Mouse (Mus musculus): Measurements from ENCODE around the gene Chfr. TPM values are rescaled to one million over a fixed set of nuclear protein-coding genes. Genes with fewer than 3 reads are reported as not detected.

Chfr gene
- polyA plus RNA-seq, 1 experiment from 2014 or later, result 47.7 TPM

DNA sequence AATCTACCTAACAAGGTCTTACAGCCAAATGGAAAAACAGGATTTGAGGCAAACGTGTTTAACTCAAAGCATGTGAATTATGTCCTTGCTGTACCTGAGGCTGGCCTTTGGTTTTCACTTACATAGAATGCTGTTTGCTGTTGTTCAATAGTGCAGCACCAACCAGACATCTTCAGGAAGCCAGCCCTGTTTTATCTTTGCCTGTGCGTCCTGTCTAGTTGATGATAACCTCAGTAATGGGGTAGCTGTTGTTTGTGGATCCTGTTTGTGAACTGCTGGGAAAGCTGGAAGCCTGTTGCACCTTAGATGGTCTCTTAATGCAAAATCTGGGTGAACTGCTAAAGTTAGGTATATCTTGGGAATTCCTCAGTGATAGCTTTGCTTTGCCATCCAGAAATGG lies 43.0 kb downstream of the Chfr start:
- Histone ChIP-seq H3K4me3 (ENCODE audit: low read depth, low read length) (no peak overlapping the region), H3K9me3 (replicated peaks; ENCODE audit: control insufficient read depth, low read length) (no peaks in the 10 kb centered on the region), H3K4me1 (ENCODE audit: control insufficient read depth, insufficient read depth, low read length) (no peaks in the 10 kb centered on the region), H3K36me3 (replicated peaks; ENCODE audit: control insufficient read depth, insufficient read depth, low read depth, low read length) (no peaks in the 10 kb centered on the region; the same call in 1 of the 2 replicates), H3K27me3 (ENCODE audit: control insufficient read depth, insufficient read depth, low read length) (no peaks in the 10 kb centered on the region), H3K9ac (replicated peaks; ENCODE audit: low read length) (no peak overlapping the region), H3K27ac (replicated peaks; ENCODE audit: low read depth, low read length) (no peak overlapping the region), H3K4me2 (ENCODE audit: low read depth, low read length) (no peak overlapping the region)
- 89% methylated on average over 2 of the region's 2 CpGs for WGBS
- ATAC-seq (replicated peaks; ENCODE audit: insufficient number of reproducible peaks, low FRiP score, low TSS enrichment, low read depth) (no peak), DNase-seq (ENCODE audit: low spot score) (no peak)

DNA sequence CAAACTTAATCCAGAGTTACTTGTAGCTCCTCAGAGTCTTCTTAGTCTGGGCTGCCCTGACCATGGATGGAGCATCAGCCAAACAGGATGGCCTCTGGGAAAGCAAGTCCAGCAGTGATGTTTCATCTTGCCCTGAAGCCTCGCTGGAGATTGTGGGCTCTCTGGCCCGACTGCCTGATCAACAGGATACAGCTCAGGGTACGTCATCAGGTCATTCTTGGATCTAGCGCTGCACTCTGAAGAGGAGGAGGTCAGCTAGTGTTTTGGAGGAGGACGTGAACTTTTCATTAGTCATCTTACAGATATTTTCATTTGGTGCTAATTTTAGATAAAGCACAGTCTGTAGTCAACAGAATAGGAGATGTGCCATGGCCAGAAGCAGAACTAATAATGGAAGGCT lies 46.1 kb downstream of the Chfr start:
- no peak overlapping the region for H3K9ac ChIP-seq (replicated peaks; ENCODE audit: low read length)
- no peaks in the 10 kb centered on the region for H3K9me3 ChIP-seq (replicated peaks; ENCODE audit: control insufficient read depth, low read length)
- WGBS, result 93% methylated on average over 5 of the region's 5 CpGs
- H3K4me3 ChIP-seq (ENCODE audit: low read depth, low read length), result no peak overlapping the region
- no peak for ATAC-seq (replicated peaks; ENCODE audit: insufficient number of reproducible peaks, low FRiP score, low TSS enrichment, low read depth)
- no peak overlapping the region for H3K4me2 ChIP-seq (ENCODE audit: low read depth, low read length)
- DNase-seq (ENCODE audit: low spot score), result no peak
- no peaks in the 10 kb centered on the region for H3K4me1 ChIP-seq (ENCODE audit: control insufficient read depth, insufficient read depth, low read length)
- no peaks in the 10 kb centered on the region for H3K27me3 ChIP-seq (ENCODE audit: control insufficient read depth, insufficient read depth, low read length)
- no peak overlapping the region for H3K27ac ChIP-seq (replicated peaks; ENCODE audit: low read depth, low read length)
- H3K36me3 ChIP-seq (replicated peaks; ENCODE audit: control insufficient read depth, insufficient read depth, low read depth, low read length), result peaks cover 6% of the 10 kb centered on the region

DNA sequence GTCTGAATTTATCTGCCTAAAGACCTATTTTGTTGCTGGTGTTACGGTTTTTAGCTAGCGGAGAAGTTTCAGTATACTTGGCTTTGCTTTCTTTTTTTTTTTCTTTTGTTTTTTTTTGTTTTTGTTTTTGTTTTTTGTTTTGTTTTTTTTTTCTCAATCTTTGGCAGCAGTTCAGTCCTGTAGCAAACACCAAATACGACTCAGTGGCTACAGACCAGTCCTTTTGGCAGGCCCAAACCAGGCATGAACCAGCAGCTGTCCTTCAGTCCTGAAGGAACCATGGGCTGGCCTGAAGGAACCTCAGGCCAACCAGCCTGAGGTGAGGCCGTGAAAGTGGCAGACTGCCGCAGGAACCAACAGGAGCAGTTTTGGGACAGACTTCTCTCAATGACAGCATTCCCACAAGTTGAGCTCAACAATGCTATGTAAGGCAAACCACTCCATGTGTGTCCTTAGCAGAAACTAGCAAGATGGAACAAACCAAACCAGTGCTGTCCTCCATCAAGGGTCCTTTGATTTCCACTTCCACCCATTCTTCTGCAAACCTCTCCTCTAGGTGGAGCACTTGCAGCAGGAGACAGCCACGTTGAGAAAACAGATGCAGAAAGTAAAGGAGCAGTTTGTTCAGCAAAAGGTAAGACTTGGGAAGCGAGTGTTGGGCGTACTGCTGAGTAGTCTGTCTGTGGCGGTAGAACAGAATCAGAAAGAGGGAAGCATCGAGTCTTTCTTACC lies 67.7 kb downstream of the Chfr start:
- Histone ChIP-seq H3K27ac (replicated peaks; ENCODE audit: low read depth, low read length) (no peak overlapping the region), H3K36me3 (replicated peaks; ENCODE audit: control insufficient read depth, insufficient read depth, low read depth, low read length) (no peaks in the 10 kb centered on the region; the same call in none of the 2 replicates), H3K9ac (replicated peaks; ENCODE audit: low read length) (no peak overlapping the region), H3K4me1 (ENCODE audit: control insufficient read depth, insufficient read depth, low read length) (no peaks in the 10 kb centered on the region), H3K9me3 (replicated peaks; ENCODE audit: control insufficient read depth, low read length) (no peaks in the 10 kb centered on the region), H3K27me3 (ENCODE audit: control insufficient read depth, insufficient read depth, low read length) (no peaks in the 10 kb centered on the region), H3K4me3 (ENCODE audit: low read depth, low read length) (no peak overlapping the region), H3K4me2 (ENCODE audit: low read depth, low read length) (no peak overlapping the region)
- no peak for DNase-seq (ENCODE audit: low spot score)
- WGBS, result 89% methylated on average over 10 of the region's 10 CpGs
- ATAC-seq (replicated peaks; ENCODE audit: insufficient number of reproducible peaks, low FRiP score, low TSS enrichment, low read depth), result no peak

DNA sequence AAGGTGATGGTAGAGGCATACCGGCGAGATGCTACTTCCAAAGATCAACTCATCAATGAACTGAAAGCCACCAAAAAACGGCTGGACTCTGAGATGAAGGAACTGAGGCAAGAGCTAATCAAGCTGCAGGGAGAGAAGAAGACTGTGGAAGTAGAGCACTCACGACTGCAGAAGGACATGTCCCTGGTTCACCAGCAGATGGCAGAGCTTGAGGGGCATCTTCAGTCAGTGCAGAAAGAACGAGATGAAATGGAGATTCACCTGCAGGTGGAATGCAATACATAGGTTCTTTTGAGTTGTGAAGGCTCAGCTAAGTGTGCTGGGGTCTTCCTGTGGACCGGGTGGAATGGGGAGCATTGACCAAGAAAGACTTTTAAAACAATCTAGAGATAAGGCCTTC lies 69.1 kb downstream of the Chfr start:
- H3K4me2 ChIP-seq (ENCODE audit: low read depth, low read length), result no peak overlapping the region
- DNase-seq (ENCODE audit: low spot score) (no peak), ATAC-seq (replicated peaks; ENCODE audit: insufficient number of reproducible peaks, low FRiP score, low TSS enrichment, low read depth) (no peak)
- H3K4me3 ChIP-seq (ENCODE audit: low read depth, low read length), result no peak overlapping the region
- H3K9me3 ChIP-seq (replicated peaks; ENCODE audit: control insufficient read depth, low read length), result no peaks in the 10 kb centered on the region
- no peak overlapping the region for H3K27ac ChIP-seq (replicated peaks; ENCODE audit: low read depth, low read length)
- WGBS, result 81% methylated on average over 6 of the region's 6 CpGs
- no peaks in the 10 kb centered on the region; the same call in none of the 2 replicates for H3K36me3 ChIP-seq (replicated peaks; ENCODE audit: control insufficient read depth, insufficient read depth, low read depth, low read length)
- no peaks in the 10 kb centered on the region for H3K4me1 ChIP-seq (ENCODE audit: control insufficient read depth, insufficient read depth, low read length)
- H3K9ac ChIP-seq (replicated peaks; ENCODE audit: low read length), result no peak overlapping the region
- no peaks in the 10 kb centered on the region for H3K27me3 ChIP-seq (ENCODE audit: control insufficient read depth, insufficient read depth, low read length)

DNA sequence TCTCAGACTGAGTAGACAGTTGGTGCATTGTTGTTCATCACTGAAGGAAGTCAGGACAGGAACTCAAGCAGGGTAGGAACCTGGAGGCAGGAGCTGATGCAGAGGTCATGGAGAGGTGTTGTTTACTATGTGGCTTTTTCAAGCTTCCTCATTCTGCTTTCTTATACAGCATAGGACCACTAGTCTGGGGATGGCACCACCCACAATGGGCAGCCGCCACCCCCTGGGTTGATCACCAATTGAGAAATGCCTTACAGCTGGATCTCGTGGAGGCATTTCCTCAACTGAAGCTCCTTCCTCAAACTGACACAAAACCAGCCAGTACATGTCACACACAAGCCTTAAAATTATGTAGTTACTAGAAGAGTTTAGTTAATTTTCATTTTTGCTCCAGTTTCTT lies 75.7 kb downstream of the Chfr start:
- no peak overlapping the region for H3K4me3 ChIP-seq (ENCODE audit: low read depth, low read length)
- H3K4me2 ChIP-seq (ENCODE audit: low read depth, low read length), result no peak overlapping the region
- no peak overlapping the region for H3K27ac ChIP-seq (replicated peaks; ENCODE audit: low read depth, low read length)
- H3K4me1 ChIP-seq (ENCODE audit: control insufficient read depth, insufficient read depth, low read length), result no peaks in the 10 kb centered on the region
- 81% methylated on average over 2 of the region's 2 CpGs for WGBS
- H3K9me3 ChIP-seq (replicated peaks; ENCODE audit: control insufficient read depth, low read length), result no peaks in the 10 kb centered on the region
- H3K36me3 ChIP-seq (replicated peaks; ENCODE audit: control insufficient read depth, insufficient read depth, low read depth, low read length), result peaks cover 4% of the 10 kb centered on the region; the same call in 1 of the 2 replicates
- DNase-seq (ENCODE audit: low spot score) (no peak), ATAC-seq (replicated peaks; ENCODE audit: insufficient number of reproducible peaks, low FRiP score, low TSS enrichment, low read depth) (no peak)
- H3K27me3 ChIP-seq (ENCODE audit: control insufficient read depth, insufficient read depth, low read length), result no peaks in the 10 kb centered on the region
- no peak overlapping the region for H3K9ac ChIP-seq (replicated peaks; ENCODE audit: low read length)

DNA sequence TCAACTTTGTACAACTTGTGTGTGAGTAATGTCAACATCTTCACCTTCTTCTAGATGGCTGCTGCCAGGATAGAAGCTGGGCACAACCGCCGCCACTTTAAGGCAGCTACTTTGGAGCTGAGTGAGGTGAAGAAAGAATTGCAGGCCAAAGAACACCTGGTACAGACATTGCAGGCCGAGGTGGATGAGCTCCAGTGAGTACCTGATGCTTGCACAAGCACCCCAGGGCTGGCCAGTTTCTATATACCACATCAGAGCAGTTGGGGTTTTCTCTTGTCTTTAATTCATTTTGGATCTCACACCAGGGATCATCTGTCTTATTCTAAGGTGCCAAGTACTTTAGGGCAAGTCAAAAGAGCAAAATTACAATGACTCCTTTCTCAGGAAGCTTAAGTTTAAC lies 81.1 kb downstream of the Chfr start:
- Histone ChIP-seq H3K4me2 (ENCODE audit: low read depth, low read length) (no peak overlapping the region), H3K9ac (replicated peaks; ENCODE audit: low read length) (no peak overlapping the region), H3K36me3 (replicated peaks; ENCODE audit: control insufficient read depth, insufficient read depth, low read depth, low read length) (peaks cover 4% of the 10 kb centered on the region; the same call in 1 of the 2 replicates), H3K4me1 (ENCODE audit: control insufficient read depth, insufficient read depth, low read length) (no peaks in the 10 kb centered on the region), H3K4me3 (ENCODE audit: low read depth, low read length) (no peak overlapping the region), H3K9me3 (replicated peaks; ENCODE audit: control insufficient read depth, low read length) (no peaks in the 10 kb centered on the region), H3K27ac (replicated peaks; ENCODE audit: low read depth, low read length) (no peak overlapping the region), H3K27me3 (ENCODE audit: control insufficient read depth, insufficient read depth, low read length) (no peaks in the 10 kb centered on the region)
- DNase-seq (ENCODE audit: low spot score) (no peak), ATAC-seq (replicated peaks; ENCODE audit: insufficient number of reproducible peaks, low FRiP score, low TSS enrichment, low read depth) (no peak)
- 84% methylated on average over 3 of the region's 3 CpGs for WGBS

DNA sequence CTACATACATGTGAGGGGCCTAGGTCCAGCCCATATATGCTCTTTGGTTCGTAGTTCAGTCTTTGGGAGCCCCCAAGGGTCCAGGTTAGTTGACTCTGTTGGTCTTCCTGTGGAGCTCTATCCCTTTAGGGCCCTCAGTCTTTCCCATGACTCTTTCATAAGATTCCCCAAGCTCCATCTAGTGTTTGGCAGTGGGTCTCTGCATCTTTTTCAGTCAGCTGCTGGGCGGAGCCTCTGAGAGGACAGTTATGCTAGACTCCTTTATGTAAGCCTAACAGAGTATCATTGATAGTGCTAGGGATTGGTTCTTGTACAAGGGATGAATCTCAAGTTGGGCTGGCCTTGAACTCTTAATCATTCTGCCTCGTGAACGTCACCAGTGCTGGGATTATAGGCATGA lies 84.7 kb downstream of the Chfr start:
- Histone ChIP-seq H3K36me3 (replicated peaks; ENCODE audit: control insufficient read depth, insufficient read depth, low read depth, low read length) (no peaks in the 10 kb centered on the region; the same call in 1 of the 2 replicates), H3K4me1 (ENCODE audit: control insufficient read depth, insufficient read depth, low read length) (no peaks in the 10 kb centered on the region), H3K9me3 (replicated peaks; ENCODE audit: control insufficient read depth, low read length) (no peaks in the 10 kb centered on the region), H3K27me3 (ENCODE audit: control insufficient read depth, insufficient read depth, low read length) (no peaks in the 10 kb centered on the region), H3K4me3 (ENCODE audit: low read depth, low read length) (no peak overlapping the region), H3K4me2 (ENCODE audit: low read depth, low read length) (no peak overlapping the region), H3K9ac (replicated peaks; ENCODE audit: low read length) (no peak overlapping the region), H3K27ac (replicated peaks; ENCODE audit: low read depth, low read length) (no peak overlapping the region)
- 93% methylated on average over 4 of the region's 4 CpGs for WGBS
- ATAC-seq (replicated peaks; ENCODE audit: insufficient number of reproducible peaks, low FRiP score, low TSS enrichment, low read depth), result no peak
- no peak for DNase-seq (ENCODE audit: low spot score)
